Mouse (Mus musculus): ENCODE measurements around the gene Smg1. TPM values are rescaled to one million over a fixed set of nuclear protein-coding genes. Genes with fewer than 3 reads are reported as not detected.

Smg1 gene
- 14.2 TPM for polyA plus RNA-seq (2014; fragmentation: Illumina TruSeq; extraction: RNeasy Lipid Tissue Mini Kit (QIAGEN cat#74804); ENCODE audit: low read depth, low replicate concordance)

DNA sequence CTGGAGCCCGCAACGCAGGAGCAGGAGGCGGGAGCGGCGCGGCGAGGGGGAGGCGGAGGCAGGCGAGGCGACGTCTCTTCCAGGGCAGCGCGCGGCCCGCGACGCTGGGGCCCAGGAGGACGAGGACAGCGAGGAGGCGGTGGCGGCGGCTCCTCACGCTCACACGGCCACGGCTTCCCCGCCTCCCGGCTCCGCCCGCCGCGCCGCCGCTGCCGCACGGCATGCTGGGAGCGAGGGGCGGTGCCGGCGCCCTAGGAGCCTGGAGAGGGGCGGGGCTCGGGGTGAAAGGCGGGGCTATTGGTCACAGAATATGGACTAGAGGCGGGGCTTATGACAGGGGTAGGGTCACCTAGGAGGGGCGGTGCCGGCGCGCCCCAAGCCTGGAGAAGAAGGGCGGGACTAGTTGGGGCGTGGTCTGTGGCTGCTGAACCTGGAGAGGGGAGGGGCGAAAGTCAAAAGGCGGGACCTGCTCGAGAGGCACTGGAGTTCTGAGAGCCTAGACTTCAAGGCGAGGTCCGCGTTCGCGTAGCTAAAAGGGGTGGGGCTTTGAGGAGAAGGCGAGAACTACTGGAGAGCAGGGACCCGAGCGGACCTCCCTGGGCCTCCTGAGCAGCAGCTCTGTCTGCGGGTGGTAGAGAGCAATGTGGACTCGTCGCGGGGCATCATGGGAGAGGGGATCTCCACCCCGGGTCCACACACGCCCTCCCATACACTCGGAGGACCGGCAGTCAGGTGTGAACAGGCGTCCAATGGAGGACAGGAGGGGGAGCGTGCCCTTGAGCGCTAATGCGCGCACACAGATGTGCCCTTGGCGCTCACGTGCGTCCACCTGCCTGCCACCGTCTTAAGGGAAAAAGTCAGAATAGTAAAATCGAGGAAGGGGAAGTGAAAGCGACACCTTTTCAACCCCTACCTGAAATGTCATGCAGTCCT is at the start of gene Smg1:
Smg1 (minus strand) TSS at position 218 of the 933 bp plus-strand sequence.

DNA sequence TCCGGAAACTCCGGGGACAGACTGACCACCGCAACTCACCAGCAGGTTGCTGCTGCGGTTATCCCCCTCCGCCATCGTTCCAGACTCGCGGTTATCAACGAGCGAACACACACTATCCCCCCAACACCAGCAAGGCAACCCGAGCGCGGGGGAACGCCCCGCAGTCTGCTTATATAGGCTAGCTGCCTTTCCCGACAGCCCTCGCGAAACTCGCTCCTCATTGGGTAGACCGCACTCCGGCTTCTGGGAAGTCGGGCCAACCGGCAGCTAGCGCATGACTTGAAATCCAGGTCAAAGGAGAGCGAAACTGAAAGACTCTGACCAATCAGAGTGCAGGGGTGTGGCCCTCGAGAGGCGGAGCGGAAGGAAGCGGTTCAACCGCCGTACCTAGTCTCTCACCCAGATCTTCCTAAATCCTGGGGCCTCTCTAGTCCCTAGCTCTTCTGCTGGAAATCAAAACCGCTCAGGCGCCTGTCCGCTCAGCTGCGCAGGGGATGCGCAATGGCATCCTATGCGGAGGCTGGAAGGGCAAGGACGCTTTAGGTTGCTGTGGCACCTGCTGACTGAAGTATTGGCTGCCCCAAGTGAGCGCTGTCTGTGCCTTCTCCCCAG is 113.9 kb downstream of the Smg1 start, which contains the start of gene Arl6ip1:
Arl6ip1 (minus strand) TSS at position 233 of the 612 bp plus-strand sequence.

DNA sequence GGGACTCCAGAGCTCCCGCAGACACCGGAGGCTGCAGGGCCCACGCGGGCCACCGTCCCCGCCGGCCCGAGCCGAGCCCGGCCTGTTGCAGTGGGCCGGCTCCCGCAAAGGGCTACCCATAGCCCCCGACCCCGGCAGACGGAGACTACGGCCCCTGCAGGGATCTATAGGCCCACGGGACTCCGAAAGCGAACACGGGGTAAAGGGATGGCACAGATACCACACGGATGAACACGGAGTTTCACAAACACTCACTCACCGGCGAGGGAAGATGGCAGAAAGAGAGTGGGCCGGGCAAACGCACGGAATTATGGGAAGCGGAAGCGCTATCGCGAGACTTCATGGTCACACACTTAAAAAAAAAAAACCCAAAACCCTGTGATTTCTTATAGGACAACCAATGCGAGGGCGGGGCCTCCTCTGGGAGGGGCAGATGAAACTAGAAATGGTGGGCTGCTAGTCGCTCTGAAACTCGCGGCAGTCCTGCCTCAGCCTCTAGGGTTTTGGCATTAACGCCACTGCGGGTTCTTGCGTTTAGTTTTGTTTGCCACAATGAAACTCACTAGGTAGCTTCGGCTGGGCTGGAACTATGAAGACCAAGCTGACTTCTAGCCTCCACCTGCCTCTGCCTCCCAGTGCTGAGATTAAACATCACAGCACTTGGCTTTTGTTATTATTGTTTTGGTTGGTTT is 127.4 kb downstream of the Smg1 start, which contains the start of gene Rps15a:
Rps15a (minus strand) TSS at position 312 of the 692 bp plus-strand sequence.

Other genes starting within 250 kb of the Smg1 start
- 175 TPM for gene Rps15a, start 127.5 kb downstream of the Smg1 start, polyA plus RNA-seq (2014; fragmentation: Illumina TruSeq; extraction: RNeasy Lipid Tissue Mini Kit (QIAGEN cat#74804); ENCODE audit: low read depth, low replicate concordance)
- 194 TPM for gene Arl6ip1, start 114.0 kb downstream of the Smg1 start, polyA plus RNA-seq (2014; fragmentation: Illumina TruSeq; extraction: RNeasy Lipid Tissue Mini Kit (QIAGEN cat#74804); ENCODE audit: low read depth, low replicate concordance)
- not detected for gene Syt17, start 204.6 kb upstream of the Smg1 start, polyA plus RNA-seq (2014; fragmentation: Illumina TruSeq; extraction: RNeasy Lipid Tissue Mini Kit (QIAGEN cat#74804); ENCODE audit: low read depth, low replicate concordance)
- 3.8 TPM for gene Itpripl2, start 248.3 kb upstream of the Smg1 start, polyA plus RNA-seq (2014; fragmentation: Illumina TruSeq; extraction: RNeasy Lipid Tissue Mini Kit (QIAGEN cat#74804); ENCODE audit: low read depth, low replicate concordance)